Mouse (Mus musculus) T-helper 1 cell (primary cell): Measurements from ENCODE around the gene Gm5737.

ENCODE experiments used
- in situ Hi-C: fragments of 300-600 bp; cut with MboI, MseI; formaldehyde crosslinking; loops from one replicate; pipeline ENCODE4 v1.15.1; 2025; ENCODE audit warnings: high pct_unique_total_duplicates

Gene Gm5737

DNA sequence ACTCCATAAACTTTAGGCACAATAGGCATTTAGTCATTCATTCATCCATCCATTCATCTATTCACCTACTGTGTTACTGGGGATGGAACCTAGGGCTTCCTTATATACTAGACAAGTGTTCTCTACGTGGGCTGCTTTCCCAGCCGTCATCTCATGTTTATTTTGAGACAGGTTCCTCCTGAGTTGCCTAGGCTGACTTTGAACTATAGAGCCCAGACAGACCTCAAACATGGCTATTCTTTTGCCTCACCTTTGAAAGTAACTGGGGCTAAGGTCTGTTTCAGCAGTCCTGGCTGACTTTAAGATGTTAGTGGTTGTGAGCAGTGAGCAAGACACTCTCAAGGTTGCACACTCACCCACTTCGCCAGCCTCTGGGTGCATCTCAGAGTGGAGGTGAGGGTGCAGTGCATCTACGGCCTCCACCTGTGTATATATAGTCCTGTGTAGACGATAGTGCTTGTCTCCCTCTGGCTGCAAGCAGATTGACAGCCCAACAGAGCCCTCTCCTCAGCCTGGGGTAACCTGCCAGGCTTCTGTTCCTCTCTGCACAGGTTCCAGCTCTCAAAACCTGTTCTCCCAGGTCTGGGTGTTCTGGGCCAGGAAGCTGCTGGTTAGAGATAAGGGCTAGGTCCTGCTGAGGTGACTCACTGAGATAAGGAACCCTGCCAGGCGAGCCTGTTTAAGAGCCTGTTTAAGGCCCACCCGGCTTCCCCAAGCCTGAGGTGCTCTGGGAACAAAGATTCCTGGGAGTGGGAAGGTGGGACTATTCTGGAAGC lies 62.8 kb downstream of the Gm5737 start:
- in situ Hi-C loops, result no loop called here

DNA sequence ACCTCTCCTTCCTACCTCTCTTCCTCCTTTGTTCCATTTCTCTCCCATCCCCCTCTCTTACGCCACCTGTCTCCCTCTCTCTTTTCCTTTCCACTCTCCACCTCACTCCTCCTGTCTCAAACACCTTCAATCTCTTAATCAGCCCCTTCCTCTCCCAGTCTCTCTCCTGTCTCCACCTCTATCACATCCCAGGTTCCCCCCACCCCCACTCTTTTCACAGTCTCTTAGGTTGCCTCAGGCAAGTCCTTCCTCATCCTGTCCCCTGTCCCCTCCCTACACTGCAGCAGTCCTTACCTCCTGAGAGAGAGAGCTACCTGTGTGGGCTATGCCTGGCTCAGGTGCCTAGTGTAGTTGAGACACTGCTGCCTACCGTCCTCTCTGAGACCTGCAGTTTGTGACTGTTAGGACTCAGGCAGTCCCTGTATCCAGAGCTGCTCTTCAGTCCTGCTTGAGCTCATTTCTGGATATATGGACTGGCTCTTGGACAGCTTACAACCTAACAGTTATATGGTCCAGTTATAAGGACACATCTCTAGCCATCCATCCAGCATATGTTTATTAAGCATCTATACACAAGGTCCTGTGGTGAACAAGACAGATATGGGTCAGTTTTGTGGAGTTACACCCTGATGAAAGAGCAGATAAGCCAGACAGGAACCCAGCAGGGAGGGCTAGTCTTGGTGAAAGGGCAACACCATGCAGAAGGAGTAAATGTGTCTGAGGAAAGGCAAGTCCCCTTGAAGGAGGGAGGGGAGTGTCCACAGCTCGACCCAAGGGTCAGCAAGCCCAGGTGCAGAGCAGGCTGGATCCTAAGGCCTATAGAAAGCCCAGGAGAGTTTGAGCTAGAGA lies 63.6 kb downstream of the Gm5737 start:
- in situ Hi-C loops, result no loop called here

DNA sequence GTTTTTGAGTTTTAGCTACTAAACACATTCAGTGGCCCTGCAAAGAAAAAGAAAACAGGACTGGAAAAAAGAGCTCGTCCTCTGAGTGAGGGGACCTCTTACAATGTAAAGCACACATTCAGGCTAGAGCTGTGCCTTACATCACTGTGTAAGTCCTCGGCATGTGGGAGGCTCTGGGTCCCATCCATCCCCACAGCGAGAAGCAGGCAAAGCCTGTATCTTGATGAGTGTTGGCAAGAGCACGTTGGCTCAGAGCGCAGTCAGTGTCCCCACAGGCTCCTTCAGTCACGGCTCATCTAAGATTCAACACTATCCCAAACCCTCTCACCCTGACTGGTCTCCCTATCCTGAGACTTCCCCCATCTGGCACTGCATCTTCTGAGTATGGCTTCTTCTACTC lies 66.1 kb downstream of the Gm5737 start:
- in situ Hi-C loops, result no loop called here

DNA sequence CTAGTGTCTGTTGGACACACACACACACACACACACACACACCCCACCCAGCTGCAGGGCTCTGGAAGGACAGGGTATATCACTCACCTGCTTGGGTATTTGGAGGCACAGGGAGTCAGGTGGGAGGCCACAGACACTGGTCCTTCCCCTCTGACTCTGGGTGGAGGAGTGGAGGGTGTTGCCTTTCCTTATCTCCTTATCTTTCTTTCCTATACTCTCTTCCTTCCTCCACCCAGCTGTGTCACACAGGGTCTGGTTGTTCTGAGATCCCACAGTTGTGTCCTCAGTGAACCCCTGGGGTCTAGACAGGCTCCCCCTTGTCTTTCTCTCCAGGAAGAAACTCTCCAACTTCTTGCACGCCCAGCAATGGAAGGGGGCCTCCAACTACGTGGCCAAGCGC lies 67.8 kb downstream of the Gm5737 start:
- in situ Hi-C loops, result no loop called here

DNA sequence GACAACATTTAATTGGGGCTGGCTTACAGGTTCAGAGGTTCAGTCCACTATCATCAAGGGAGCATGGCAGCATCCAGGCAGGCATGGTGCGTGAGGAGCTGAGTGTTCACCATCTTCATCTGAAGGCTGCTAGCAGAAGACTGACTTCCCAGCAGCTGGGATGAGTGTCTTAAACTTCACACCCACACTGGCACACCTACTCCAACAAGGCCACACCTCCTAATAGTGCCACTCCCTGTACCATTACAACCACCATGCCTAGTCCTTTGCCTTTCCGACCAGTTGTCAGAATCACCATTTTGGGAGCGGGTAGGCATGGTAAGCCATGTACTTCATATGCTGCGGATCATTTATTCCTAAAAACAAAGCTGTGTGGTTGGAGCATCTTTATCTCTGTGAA lies 68.6 kb downstream of the Gm5737 start:
- in situ Hi-C loops, result no loop called here
